Mouse (Mus musculus): ENCODE results near the gene Lmx1b. TPM values are rescaled to one million over a fixed set of nuclear protein-coding genes. Genes with fewer than 3 reads are reported as not detected.
A peak's percentile ranks its signal among the peaks of the same experiment; 100 is the strongest.

The Lmx1b gene
- polyA plus RNA-seq, 1 experiment from 2014 or later = not detected

- DNase-seq (ENCODE audit: low spot score) (no peak), ATAC-seq (no peak)
- H3K4me3 ChIP-seq (ENCODE audit: low read depth, low read length) = no peak overlapping the region
- H3K27me3 ChIP-seq (replicated peaks; ENCODE audit: insufficient read depth, low read length) = no peaks in the 10 kb centered on the region
- H3K36me3 ChIP-seq (ENCODE audit: insufficient read depth, low read length) = no peaks in the 10 kb centered on the region
- H3K4me1 ChIP-seq (ENCODE audit: insufficient read depth, low read depth, low read length) = no peaks in the 10 kb centered on the region
- no peak overlapping the region for H3K4me2 ChIP-seq (replicated peaks; ENCODE audit: low read depth, low read length)
- no peak for TF ChIP-seq EP300 (IDR thresholded peaks at IDR 0.05)
- TF ChIP-seq CTCF (IDR thresholded peaks at IDR 0.05) = no peak
- H3K27ac ChIP-seq (ENCODE audit: low read length) = no peak overlapping the region
- H3K9me3 ChIP-seq (ENCODE audit: low read length) = no peaks in the 10 kb centered on the region
- WGBS = 77% methylated on average over 12 of the region's 12 CpGs
- no peak overlapping the region for H3K9ac ChIP-seq (replicated peaks; ENCODE audit: low read depth)
Observed at GRCm38 (mm10) chr2:33678950-33679654, 38.8 kb upstream of the Lmx1b start.

- no peaks in the 10 kb centered on the region for H3K9me3 ChIP-seq (ENCODE audit: low read length)
- no peak overlapping the region for H3K9ac ChIP-seq (replicated peaks; ENCODE audit: low read depth)
- no peaks in the 10 kb centered on the region for H3K4me1 ChIP-seq (ENCODE audit: insufficient read depth, low read depth, low read length)
- no peak for ATAC-seq
- no peak for DNase-seq (ENCODE audit: low spot score)
- TF ChIP-seq EP300 (IDR thresholded peaks at IDR 0.05) (no peak), CTCF (IDR thresholded peaks at IDR 0.05) (no peak)
- H3K36me3 ChIP-seq (ENCODE audit: insufficient read depth, low read length) = no peaks in the 10 kb centered on the region
- 66% methylated on average over 10 of the region's 10 CpGs for WGBS
- no peak overlapping the region for H3K4me3 ChIP-seq (ENCODE audit: low read depth, low read length)
- no peak overlapping the region for H3K27ac ChIP-seq (ENCODE audit: low read length)
- no peaks in the 10 kb centered on the region for H3K27me3 ChIP-seq (replicated peaks; ENCODE audit: insufficient read depth, low read length)
- H3K4me2 ChIP-seq (replicated peaks; ENCODE audit: low read depth, low read length) = no peak overlapping the region
Observed at GRCm38 (mm10) chr2:33672701-33673472, 32.6 kb upstream of the Lmx1b start.

GRCm38 (mm10) chr2:33668741-33669140 is 28.4 kb upstream of the Lmx1b start:
- Histone ChIP-seq H3K4me3 (ENCODE audit: low read depth, low read length) (no peak overlapping the region), H3K9me3 (ENCODE audit: low read length) (no peaks in the 10 kb centered on the region), H3K27ac (ENCODE audit: low read length) (no peak overlapping the region), H3K4me1 (ENCODE audit: insufficient read depth, low read depth, low read length) (no peaks in the 10 kb centered on the region), H3K27me3 (replicated peaks; ENCODE audit: insufficient read depth, low read length) (peaks cover 5% of the 10 kb centered on the region; the same call in 1 of the 2 replicates), H3K4me2 (replicated peaks; ENCODE audit: low read depth, low read length) (no peak overlapping the region), H3K9ac (replicated peaks; ENCODE audit: low read depth) (no peak overlapping the region), H3K36me3 (ENCODE audit: insufficient read depth, low read length) (no peaks in the 10 kb centered on the region)
- WGBS = 36% methylated on average over 6 of the region's 6 CpGs
- no peak for ATAC-seq
- no peak for DNase-seq (ENCODE audit: low spot score)
- TF ChIP-seq EP300 (IDR thresholded peaks at IDR 0.05) (no peak), CTCF (IDR thresholded peaks at IDR 0.05) (no peak)

GRCm38 (mm10) chr2:33666388-33666945 is 26.2 kb upstream of the Lmx1b start:
- Histone ChIP-seq H3K4me2 (replicated peaks; ENCODE audit: low read depth, low read length) (no peak overlapping the region), H3K27me3 (replicated peaks; ENCODE audit: insufficient read depth, low read length) (peaks cover 5% of the 10 kb centered on the region; the same call in 1 of the 2 replicates), H3K9me3 (ENCODE audit: low read length) (no peaks in the 10 kb centered on the region), H3K27ac (ENCODE audit: low read length) (no peak overlapping the region), H3K9ac (replicated peaks; ENCODE audit: low read depth) (no peak overlapping the region), H3K4me1 (ENCODE audit: insufficient read depth, low read depth, low read length) (no peaks in the 10 kb centered on the region), H3K36me3 (ENCODE audit: insufficient read depth, low read length) (no peaks in the 10 kb centered on the region), H3K4me3 (ENCODE audit: low read depth, low read length) (no peak overlapping the region)
- DNase-seq (ENCODE audit: low spot score) = no peak
- WGBS = 23% methylated on average over 11 of the region's 11 CpGs
- ATAC-seq = no peak
- TF ChIP-seq CTCF (IDR thresholded peaks at IDR 0.05) (no peak), EP300 (IDR thresholded peaks at IDR 0.05) (no peak)

- Histone ChIP-seq H3K4me1 (ENCODE audit: insufficient read depth, low read depth, low read length) (no peaks in the 10 kb centered on the region), H3K9ac (replicated peaks; ENCODE audit: low read depth) (no peak overlapping the region), H3K36me3 (ENCODE audit: insufficient read depth, low read length) (no peaks in the 10 kb centered on the region), H3K4me3 (ENCODE audit: low read depth, low read length) (no peak overlapping the region), H3K27me3 (replicated peaks; ENCODE audit: insufficient read depth, low read length) (peaks cover 5% of the 10 kb centered on the region; the same call in 1 of the 2 replicates), H3K9me3 (ENCODE audit: low read length) (no peaks in the 10 kb centered on the region), H3K4me2 (replicated peaks; ENCODE audit: low read depth, low read length) (no peak overlapping the region), H3K27ac (ENCODE audit: low read length) (no peak overlapping the region)
- ATAC-seq (peak; percentile 81), DNase-seq (ENCODE audit: low spot score) (peak; percentile 60)
- 22% methylated on average over 13 of the region's 13 CpGs for WGBS
- TF ChIP-seq CTCF (IDR thresholded peaks at IDR 0.05) (no peak), EP300 (IDR thresholded peaks at IDR 0.05) (no peak)
Observed at GRCm38 (mm10) chr2:33665363-33666058, 25.2 kb upstream of the Lmx1b start.

GRCm38 (mm10) chr2:33664661-33665060 is 24.4 kb upstream of the Lmx1b start:
- no peak for DNase-seq (ENCODE audit: low spot score)
- WGBS = 63% methylated on average over 4 of the region's 4 CpGs
- no peaks in the 10 kb centered on the region for H3K36me3 ChIP-seq (ENCODE audit: insufficient read depth, low read length)
- TF ChIP-seq EP300 (IDR thresholded peaks at IDR 0.05) (no peak), CTCF (IDR thresholded peaks at IDR 0.05) (no peak)
- H3K27me3 ChIP-seq (replicated peaks; ENCODE audit: insufficient read depth, low read length) = peaks cover 5% of the 10 kb centered on the region; the same call in 1 of the 2 replicates
- no peaks in the 10 kb centered on the region for H3K4me1 ChIP-seq (ENCODE audit: insufficient read depth, low read depth, low read length)
- H3K4me2 ChIP-seq (replicated peaks; ENCODE audit: low read depth, low read length) = no peak overlapping the region
- H3K9ac ChIP-seq (replicated peaks; ENCODE audit: low read depth) = no peak overlapping the region
- H3K4me3 ChIP-seq (ENCODE audit: low read depth, low read length) = no peak overlapping the region
- no peaks in the 10 kb centered on the region for H3K9me3 ChIP-seq (ENCODE audit: low read length)
- ATAC-seq = no peak
- no peak overlapping the region for H3K27ac ChIP-seq (ENCODE audit: low read length)
